Mouse (Mus musculus): ENCODE measurements around the gene Pank3. TPM values are rescaled to one million over a fixed set of nuclear protein-coding genes. Genes with fewer than 3 reads are reported as not detected.

Pank3 gene
- total RNA-seq, 1 experiment = 27.0 TPM

DNA sequence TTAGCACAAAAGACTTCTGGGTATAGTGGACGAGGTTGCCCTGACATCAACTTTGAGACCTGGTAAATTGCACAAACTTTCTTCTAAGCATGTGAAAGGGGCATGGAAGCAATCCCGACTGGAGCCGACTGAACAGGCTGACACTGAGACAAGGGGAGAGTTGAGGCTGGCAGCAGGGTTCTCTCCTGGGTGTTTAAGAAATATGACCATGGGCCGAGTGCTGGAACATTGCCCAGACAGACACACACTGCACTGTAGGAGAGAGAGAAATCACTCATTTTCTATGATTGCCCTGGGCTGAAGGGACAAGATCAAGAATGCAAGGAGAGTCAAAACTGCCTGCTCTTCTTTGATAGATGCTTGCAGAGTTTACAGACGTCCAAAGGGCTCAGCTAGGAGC lies 40.1 kb upstream of the Pank3 start:
- no peak overlapping the region for H3K27ac ChIP-seq (ENCODE audit: insufficient read depth, low read depth, low read length, poor library complexity, severe bottlenecking)
- no peak overlapping the region for H3K9ac ChIP-seq (ENCODE audit: insufficient read depth, low read depth, low read length, poor library complexity, severe bottlenecking)
- H3K9me3 ChIP-seq (ENCODE audit: control insufficient read depth, insufficient read depth, low read depth, low read length) = no peaks in the 10 kb centered on the region
- H3K36me3 ChIP-seq (ENCODE audit: control insufficient read depth, insufficient read depth, low read length, poor library complexity, severe bottlenecking) = no peaks in the 10 kb centered on the region
- TF ChIP-seq ZNF384 (IDR thresholded peaks at IDR 0.05; ENCODE audit: low read depth, low read length) = no peak
- TF ChIP-seq ZC3H11A (IDR thresholded peaks at IDR 0.05; ENCODE audit: borderline replicate concordance, low read depth, low read length) = no peak
- TF ChIP-seq MAFK (IDR thresholded peaks at IDR 0.05; ENCODE audit: insufficient read depth, low read depth, low read length) = no peak
- no peak for TF ChIP-seq HCFC1 (IDR thresholded peaks at IDR 0.05; ENCODE audit: borderline replicate concordance, insufficient read depth, low read length)
- TF ChIP-seq CHD2 (IDR thresholded peaks at IDR 0.05; ENCODE audit: low read depth, low read length) = no peak
- in situ Hi-C loops (cut with MboI; ENCODE audit: low sequenced_read_pairs in 2 of 2, unreplicated experiment in 2 of 2) = no loop called here
- DNase-seq (ENCODE audit: low read depth, low spot score) = no peak
- no peak overlapping the region for H3K4me3 ChIP-seq (ENCODE audit: insufficient read depth in 1 of 2, low read depth in 1 of 2, low read length in 2 of 2, poor library complexity in 1 of 2, severe bottlenecking in 1 of 2)
- peaks cover 0 to 2% of the 10 kb centered on the region in 2 experiments; a peak in 1 of 4 replicates for H3K4me1 ChIP-seq (ENCODE audit: control insufficient read depth in 2 of 2, insufficient read depth in 2 of 2, low read length in 2 of 2, poor library complexity in 1 of 2)

DNA sequence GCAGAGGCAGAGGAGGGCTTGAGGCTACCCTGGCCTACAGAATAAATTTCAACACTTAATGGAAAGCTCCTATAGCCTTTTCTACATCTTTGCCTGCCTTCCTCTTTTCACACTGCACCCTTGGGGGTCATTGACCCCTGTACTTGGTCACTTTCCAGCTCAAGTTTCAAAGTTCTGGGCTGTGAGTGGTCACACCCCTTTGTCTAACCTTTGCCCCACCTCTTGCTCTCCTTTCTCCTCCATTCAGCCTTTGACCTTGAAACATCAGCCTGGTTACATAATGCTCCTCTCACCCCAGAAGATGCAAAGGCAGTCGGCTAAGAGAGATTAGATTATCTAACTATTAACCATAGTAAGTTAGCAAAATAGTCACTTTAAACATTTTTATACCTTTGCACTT lies 36.9 kb upstream of the Pank3 start:
- no peak overlapping the region for H3K4me3 ChIP-seq (ENCODE audit: insufficient read depth in 1 of 2, low read depth in 1 of 2, low read length in 2 of 2, poor library complexity in 1 of 2, severe bottlenecking in 1 of 2)
- H3K4me1 ChIP-seq (ENCODE audit: control insufficient read depth in 2 of 2, insufficient read depth in 2 of 2, low read length in 2 of 2, poor library complexity in 1 of 2) = peaks cover 0 to 2% of the 10 kb centered on the region in 2 experiments; a peak in 1 of 4 replicates
- DNase-seq (ENCODE audit: low read depth, low spot score) = no peak
- H3K9ac ChIP-seq (ENCODE audit: insufficient read depth, low read depth, low read length, poor library complexity, severe bottlenecking) = no peak overlapping the region
- TF ChIP-seq CHD2 (IDR thresholded peaks at IDR 0.05; ENCODE audit: low read depth, low read length) (no peak), HCFC1 (IDR thresholded peaks at IDR 0.05; ENCODE audit: borderline replicate concordance, insufficient read depth, low read length) (no peak), ZC3H11A (IDR thresholded peaks at IDR 0.05; ENCODE audit: borderline replicate concordance, low read depth, low read length) (no peak), ZNF384 (IDR thresholded peaks at IDR 0.05; ENCODE audit: low read depth, low read length) (no peak), MAFK (IDR thresholded peaks at IDR 0.05; ENCODE audit: insufficient read depth, low read depth, low read length) (no peak)
- in situ Hi-C loops (cut with MboI; ENCODE audit: low sequenced_read_pairs in 2 of 2, unreplicated experiment in 2 of 2) = no loop called here
- no peak overlapping the region for H3K27ac ChIP-seq (ENCODE audit: insufficient read depth, low read depth, low read length, poor library complexity, severe bottlenecking)
- H3K36me3 ChIP-seq (ENCODE audit: control insufficient read depth, insufficient read depth, low read length, poor library complexity, severe bottlenecking) = no peaks in the 10 kb centered on the region
- H3K9me3 ChIP-seq (ENCODE audit: control insufficient read depth, insufficient read depth, low read depth, low read length) = no peaks in the 10 kb centered on the region

DNA sequence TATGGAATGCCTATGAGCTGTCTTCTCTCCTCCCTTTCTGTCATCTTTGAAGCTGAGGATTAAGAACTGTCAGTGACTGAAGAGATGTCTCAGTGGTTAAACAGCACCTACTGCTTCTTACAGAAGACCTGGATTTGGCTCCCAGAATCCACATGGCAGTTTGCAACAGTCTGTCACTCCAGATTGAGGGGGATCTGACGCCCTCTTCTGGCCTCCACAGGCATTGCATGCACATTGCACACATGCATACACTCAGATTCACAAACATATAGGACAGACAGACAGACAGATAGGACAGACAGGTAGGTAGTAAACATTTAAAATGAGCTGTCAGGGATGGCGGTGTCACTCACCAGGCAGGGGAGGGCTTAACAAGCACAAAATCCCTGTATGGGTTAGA lies 32.5 kb upstream of the Pank3 start:
- DNase-seq (ENCODE audit: low read depth, low spot score) = peak; percentile 20
- no peaks in the 10 kb centered on the region for H3K36me3 ChIP-seq (ENCODE audit: control insufficient read depth, insufficient read depth, low read length, poor library complexity, severe bottlenecking)
- in situ Hi-C loops (cut with MboI; ENCODE audit: low sequenced_read_pairs in 2 of 2, unreplicated experiment in 2 of 2) = no loop called here
- no peaks in the 10 kb centered on the region for H3K9me3 ChIP-seq (ENCODE audit: control insufficient read depth, insufficient read depth, low read depth, low read length)
- no peaks in the 10 kb centered on the region for H3K4me1 ChIP-seq (ENCODE audit: control insufficient read depth in 2 of 2, insufficient read depth in 2 of 2, low read length in 2 of 2, poor library complexity in 1 of 2)
- no peak for TF ChIP-seq ZNF384 (IDR thresholded peaks at IDR 0.05; ENCODE audit: low read depth, low read length)
- TF ChIP-seq ZC3H11A (IDR thresholded peaks at IDR 0.05; ENCODE audit: borderline replicate concordance, low read depth, low read length) = no peak
- TF ChIP-seq HCFC1 (IDR thresholded peaks at IDR 0.05; ENCODE audit: borderline replicate concordance, insufficient read depth, low read length) = no peak
- TF ChIP-seq MAFK (IDR thresholded peaks at IDR 0.05; ENCODE audit: insufficient read depth, low read depth, low read length) = no peak
- no peak for TF ChIP-seq CHD2 (IDR thresholded peaks at IDR 0.05; ENCODE audit: low read depth, low read length)
- H3K9ac ChIP-seq (ENCODE audit: insufficient read depth, low read depth, low read length, poor library complexity, severe bottlenecking) = no peak overlapping the region
- H3K4me3 ChIP-seq (ENCODE audit: insufficient read depth in 1 of 2, low read depth in 1 of 2, low read length in 2 of 2, poor library complexity in 1 of 2, severe bottlenecking in 1 of 2) = no peak overlapping the region
- no peak overlapping the region for H3K27ac ChIP-seq (ENCODE audit: insufficient read depth, low read depth, low read length, poor library complexity, severe bottlenecking)

GRCm38 (mm10) chr11:35737262-35737661 lies 32.0 kb upstream of the Pank3 start:
- no peak overlapping the region for H3K9ac ChIP-seq (ENCODE audit: insufficient read depth, low read depth, low read length, poor library complexity, severe bottlenecking)
- H3K27ac ChIP-seq (ENCODE audit: insufficient read depth, low read depth, low read length, poor library complexity, severe bottlenecking) = no peak overlapping the region
- DNase-seq (ENCODE audit: low read depth, low spot score) = no peak
- TF ChIP-seq CHD2 (IDR thresholded peaks at IDR 0.05; ENCODE audit: low read depth, low read length) (no peak), HCFC1 (IDR thresholded peaks at IDR 0.05; ENCODE audit: borderline replicate concordance, insufficient read depth, low read length) (no peak), MAFK (IDR thresholded peaks at IDR 0.05; ENCODE audit: insufficient read depth, low read depth, low read length) (no peak), ZNF384 (IDR thresholded peaks at IDR 0.05; ENCODE audit: low read depth, low read length) (no peak), ZC3H11A (IDR thresholded peaks at IDR 0.05; ENCODE audit: borderline replicate concordance, low read depth, low read length) (no peak)
- in situ Hi-C loops (cut with MboI; ENCODE audit: low sequenced_read_pairs in 2 of 2, unreplicated experiment in 2 of 2) = no loop called here
- H3K4me3 ChIP-seq (ENCODE audit: insufficient read depth in 1 of 2, low read depth in 1 of 2, low read length in 2 of 2, poor library complexity in 1 of 2, severe bottlenecking in 1 of 2) = no peak overlapping the region
- H3K4me1 ChIP-seq (ENCODE audit: control insufficient read depth in 2 of 2, insufficient read depth in 2 of 2, low read length in 2 of 2, poor library complexity in 1 of 2) = no peaks in the 10 kb centered on the region
- no peaks in the 10 kb centered on the region for H3K9me3 ChIP-seq (ENCODE audit: control insufficient read depth, insufficient read depth, low read depth, low read length)
- H3K36me3 ChIP-seq (ENCODE audit: control insufficient read depth, insufficient read depth, low read length, poor library complexity, severe bottlenecking) = no peaks in the 10 kb centered on the region

- Histone ChIP-seq H3K9ac (ENCODE audit: insufficient read depth, low read depth, low read length, poor library complexity, severe bottlenecking) (no peak overlapping the region), H3K4me1 (ENCODE audit: control insufficient read depth in 2 of 2, insufficient read depth in 2 of 2, low read length in 2 of 2, poor library complexity in 1 of 2) (no peaks in the 10 kb centered on the region), H3K9me3 (ENCODE audit: control insufficient read depth, insufficient read depth, low read depth, low read length) (no peaks in the 10 kb centered on the region), H3K36me3 (ENCODE audit: control insufficient read depth, insufficient read depth, low read length, poor library complexity, severe bottlenecking) (no peaks in the 10 kb centered on the region), H3K4me3 (ENCODE audit: insufficient read depth in 1 of 2, low read depth in 1 of 2, low read length in 2 of 2, poor library complexity in 1 of 2, severe bottlenecking in 1 of 2) (no peak overlapping the region), H3K27ac (ENCODE audit: insufficient read depth, low read depth, low read length, poor library complexity, severe bottlenecking) (no peak overlapping the region)
- no peak for DNase-seq (ENCODE audit: low read depth, low spot score)
- in situ Hi-C loops (cut with MboI; ENCODE audit: low sequenced_read_pairs in 2 of 2, unreplicated experiment in 2 of 2) = no loop called here
- TF ChIP-seq HCFC1 (IDR thresholded peaks at IDR 0.05; ENCODE audit: borderline replicate concordance, insufficient read depth, low read length) (no peak), ZNF384 (IDR thresholded peaks at IDR 0.05; ENCODE audit: low read depth, low read length) (no peak), CHD2 (IDR thresholded peaks at IDR 0.05; ENCODE audit: low read depth, low read length) (no peak), MAFK (IDR thresholded peaks at IDR 0.05; ENCODE audit: insufficient read depth, low read depth, low read length) (no peak), ZC3H11A (IDR thresholded peaks at IDR 0.05; ENCODE audit: borderline replicate concordance, low read depth, low read length) (no peak)
Observed at GRCm38 (mm10) chr11:35738102-35738501, 31.2 kb upstream of the Pank3 start.

Data from ES-E14 (cell line).